Mouse (Mus musculus) cerebellum, postnatal 4 days (tissue): ENCODE measurements around the gene Tram2.
A peak's percentile ranks its signal among the peaks of the same experiment; 100 is the strongest.

Experiments used
- DNase-seq, 2 experiments: peaks; one replicate each; pipeline ENCODE4 v3.0.0; 2022; ENCODE audit warnings: low spot score in 2 of 2, mixed read lengths in 1 of 2

Tram2 gene

DNA sequence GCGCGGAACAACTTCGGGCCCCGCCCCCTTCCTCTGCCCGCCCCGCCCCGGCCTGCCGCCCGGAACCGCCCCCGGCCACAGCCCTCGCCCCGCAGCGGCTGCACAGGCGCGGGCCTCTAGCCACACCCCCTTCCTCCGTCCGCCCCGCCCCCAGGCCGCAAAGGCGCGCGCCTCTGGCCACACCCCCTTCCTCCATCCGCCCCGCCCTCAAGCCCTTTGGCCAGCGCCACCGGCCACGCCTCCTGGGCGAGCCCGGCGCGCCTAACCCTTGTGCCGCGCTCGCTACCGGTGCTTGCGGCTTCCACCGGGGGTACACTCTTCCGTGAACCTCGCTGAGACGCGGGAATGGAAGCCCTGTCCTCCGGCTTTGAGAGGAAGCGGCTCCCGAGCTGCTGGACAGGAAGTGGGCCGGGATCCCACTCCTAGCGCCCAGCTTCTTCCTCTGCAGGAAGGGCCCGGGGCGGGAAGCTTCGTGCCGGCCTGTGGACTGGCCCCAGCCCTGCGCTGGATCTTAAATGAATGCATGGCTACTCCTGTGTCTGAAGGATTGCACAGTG, at the start of gene Tram2:
Gene Tram2, minus strand, starts transcription at position 13 of the 557 bp plus-strand sequence.
- DNase-seq = peak; percentile 91 to 96

- DNase-seq = no peak
Measured at GRCm38 (mm10) chr1:21124713-21125336, 45.8 kb upstream of the Tram2 start.

GRCm38 (mm10) chr1:21103784-21104183, 24.8 kb upstream of the Tram2 start:
- DNase-seq = no peak

GRCm38 (mm10) chr1:21101221-21102006, 22.4 kb upstream of the Tram2 start:
- DNase-seq = peak; percentile 27 to 55

DNA sequence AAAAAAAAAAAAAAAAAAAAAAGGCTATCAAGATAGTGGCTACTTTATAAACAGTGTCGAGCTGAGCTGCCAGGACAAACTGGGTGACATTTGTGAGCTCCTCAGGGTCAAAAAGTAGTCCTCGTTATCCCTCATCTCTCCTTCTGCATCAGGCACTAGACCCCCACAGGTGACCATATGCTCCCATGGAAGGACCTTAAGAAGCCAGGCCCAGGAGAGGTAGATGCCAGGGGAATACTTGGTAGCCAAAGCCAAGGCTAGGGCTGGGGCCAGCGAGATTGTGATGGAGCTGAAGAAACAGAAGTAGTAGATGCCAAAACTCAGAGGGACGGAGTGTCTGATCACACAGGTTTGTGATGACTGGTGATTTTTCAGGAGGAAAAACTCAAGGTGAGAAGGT, 21.7 kb upstream of the Tram2 start:
- no peak for DNase-seq

- no peak for DNase-seq
Measured at GRCm38 (mm10) chr1:21097001-21097989, 18.3 kb upstream of the Tram2 start.

GRCm38 (mm10) chr1:21094644-21095215, 15.7 kb upstream of the Tram2 start:
- no peak for DNase-seq

- no peak for DNase-seq
Measured at GRCm38 (mm10) chr1:21089661-21090117, 10.7 kb upstream of the Tram2 start.

DNA sequence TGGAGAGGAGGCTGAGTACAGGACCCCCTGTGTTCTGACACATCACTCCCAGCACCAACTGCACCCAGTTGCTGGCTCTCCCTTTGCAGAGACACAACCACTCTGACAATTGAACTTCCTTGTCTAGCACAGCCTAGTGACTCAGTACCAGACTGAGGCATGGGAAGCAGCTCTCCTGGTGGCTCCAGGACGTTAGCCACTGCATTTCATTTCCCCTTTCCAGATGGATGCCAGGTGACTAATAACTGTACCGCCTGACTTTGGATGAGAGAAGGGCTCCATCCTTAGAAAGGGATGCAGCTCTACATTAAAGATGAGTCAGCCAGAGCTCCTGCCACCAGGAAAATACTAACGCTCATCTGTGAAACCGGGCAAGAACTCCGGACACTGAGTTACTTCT, 7.3 kb upstream of the Tram2 start:
- DNase-seq = no peak

GRCm38 (mm10) chr1:21084661-21085060, 5.6 kb upstream of the Tram2 start:
- DNase-seq = no peak

DNA sequence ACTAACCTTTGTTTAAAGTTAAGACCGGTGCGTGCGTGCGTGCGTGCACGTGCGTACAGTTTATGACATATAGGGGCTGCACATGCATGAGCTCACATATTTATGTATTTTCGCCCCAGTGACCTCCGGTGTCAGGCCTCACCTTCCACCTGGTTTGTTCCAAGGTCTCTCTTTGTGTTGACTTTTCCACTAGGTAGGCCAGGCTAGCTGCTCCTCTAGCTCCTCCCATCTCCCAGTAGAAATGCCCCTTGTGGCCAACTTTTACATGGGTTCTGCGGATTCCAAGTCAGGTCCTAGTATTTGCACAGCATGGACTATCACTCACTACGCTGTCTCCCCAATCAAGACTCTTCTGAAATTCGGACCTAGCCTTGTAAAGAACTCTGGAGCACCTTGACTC, 1.3 kb upstream of the Tram2 start:
- no peak for DNase-seq

DNA sequence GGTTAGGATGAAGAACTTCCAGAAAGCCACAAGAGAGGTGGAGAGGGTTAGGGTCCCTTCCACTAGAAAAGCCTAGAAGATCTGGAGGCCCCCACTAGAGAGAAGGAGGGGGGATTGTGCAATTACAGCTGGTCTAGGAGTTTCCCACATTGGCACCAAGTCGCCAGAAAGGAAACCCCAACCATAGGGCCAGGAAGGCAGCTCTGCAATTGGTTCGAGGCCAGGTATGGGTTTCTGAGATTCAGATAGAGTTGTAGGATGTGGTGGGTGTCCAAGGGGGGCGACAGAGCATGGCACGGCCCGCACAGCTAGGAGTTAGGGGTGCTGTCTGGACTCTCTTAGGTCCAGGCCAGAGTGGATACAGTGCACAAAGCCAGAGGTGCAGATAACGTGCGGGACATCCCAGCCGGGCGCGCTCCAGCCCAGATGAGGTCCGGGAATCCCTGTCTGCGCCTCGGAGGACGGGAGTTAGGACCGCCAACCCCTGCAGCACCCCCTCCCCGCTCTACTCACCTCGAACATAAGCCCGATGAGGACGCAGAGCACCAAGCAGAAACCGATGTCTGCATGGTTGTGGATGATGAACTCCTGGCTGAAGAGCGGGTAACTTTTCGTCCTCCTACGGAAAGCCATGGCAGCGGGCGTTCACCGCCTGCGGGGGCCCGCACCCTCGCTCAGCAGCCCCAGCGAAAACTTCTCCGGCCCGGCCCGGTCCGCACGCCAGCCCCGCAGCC, 381 bp downstream of the Tram2 start:
- no peak for DNase-seq

GRCm38 (mm10) chr1:21077619-21078018, 1.4 kb downstream of the Tram2 start:
- DNase-seq = no peak

GRCm38 (mm10) chr1:21077191-21077590, 1.8 kb downstream of the Tram2 start:
- no peak for DNase-seq

- no peak for DNase-seq
Measured at GRCm38 (mm10) chr1:21075986-21076495, 3.0 kb downstream of the Tram2 start.

GRCm38 (mm10) chr1:21074231-21074630, 4.8 kb downstream of the Tram2 start:
- peak in 1 of 2 experiments; percentile 39 for DNase-seq

DNA sequence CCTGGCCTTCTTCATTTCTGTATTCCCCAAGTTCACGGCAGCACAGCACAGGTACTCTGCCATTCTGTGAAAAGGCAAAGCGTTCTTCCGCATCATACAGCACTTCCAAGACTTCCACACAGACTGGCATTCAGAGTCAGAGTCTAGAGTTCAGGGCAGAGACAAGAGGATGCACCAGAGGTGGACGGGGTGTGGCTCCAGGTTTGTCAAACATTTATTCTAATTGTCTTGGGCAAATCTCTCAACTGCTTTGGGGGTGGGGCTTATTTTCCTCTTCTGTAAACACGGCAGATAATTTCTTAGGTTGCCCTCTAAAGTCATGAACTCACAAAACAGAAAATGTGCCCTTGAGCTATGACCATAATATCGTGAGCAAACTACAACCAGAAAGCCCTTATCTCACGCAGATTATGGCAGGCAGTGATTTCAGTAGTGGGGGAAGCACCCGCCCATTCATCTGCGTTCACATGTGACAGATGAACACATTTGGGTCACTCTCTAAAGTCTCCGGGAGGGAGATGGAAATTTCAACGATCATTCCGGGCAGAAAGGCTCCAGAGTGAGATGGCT, 6.1 kb downstream of the Tram2 start:
- DNase-seq = no peak

- no peak for DNase-seq
Measured at GRCm38 (mm10) chr1:21070658-21071057, 8.4 kb downstream of the Tram2 start.

- DNase-seq = no peak
Measured at GRCm38 (mm10) chr1:21069830-21070522, 9.1 kb downstream of the Tram2 start.
